Mouse (Mus musculus): ENCODE data around the gene Olfr325. TPM values are rescaled to one million over a fixed set of nuclear protein-coding genes. Genes with fewer than 3 reads are reported as not detected.

Olfr325 gene
- polyA plus RNA-seq, 1 experiment from 2014 or later, result not detected

Other genes starting within 250 kb of the Olfr325 start
- 50.1 and 50.4 TPM in 2 replicates for gene Zfp672, start 247.4 kb upstream of the Olfr325 start, polyA plus RNA-seq (2016; fragmentation: Nextera tagmentation; extraction: Ambion mirVana)
- 19.8 and 19.9 TPM in 2 replicates for gene Sh3bp5l, start 247.0 kb upstream of the Olfr325 start, polyA plus RNA-seq (2016; fragmentation: Nextera tagmentation; extraction: Ambion mirVana)
- gene Lypd8, start 198.7 kb upstream of the Olfr325 start, polyA plus RNA-seq (2016; fragmentation: Nextera tagmentation; extraction: Ambion mirVana), result 0.19 TPM in 1 of 2 replicates, not detected in the other
- gene 1810065E05Rik, start 156.6 kb upstream of the Olfr325 start, polyA plus RNA-seq (2016; fragmentation: Nextera tagmentation; extraction: Ambion mirVana), result not detected in 2 replicates
- gene Gm12253, start 145.2 kb upstream of the Olfr325 start, polyA plus RNA-seq (2016; fragmentation: Nextera tagmentation; extraction: Ambion mirVana), result not detected in 2 replicates
- not detected in 2 replicates for gene Lypd9, start 124.8 kb upstream of the Olfr325 start, polyA plus RNA-seq (2016; fragmentation: Nextera tagmentation; extraction: Ambion mirVana)
- not detected in 2 replicates for gene Olfr30, start 115.5 kb upstream of the Olfr325 start, polyA plus RNA-seq (2016; fragmentation: Nextera tagmentation; extraction: Ambion mirVana)
- gene Olfr332, start 85.2 kb upstream of the Olfr325 start, polyA plus RNA-seq (2016; fragmentation: Nextera tagmentation; extraction: Ambion mirVana), result not detected in 2 replicates
- not detected in 2 replicates for gene Olfr331, start 75.2 kb upstream of the Olfr325 start, polyA plus RNA-seq (2016; fragmentation: Nextera tagmentation; extraction: Ambion mirVana)
- not detected in 2 replicates for gene Olfr330, start 42.9 kb upstream of the Olfr325 start, polyA plus RNA-seq (2016; fragmentation: Nextera tagmentation; extraction: Ambion mirVana)
- gene Olfr329-ps, start 31.3 kb upstream of the Olfr325 start, polyA plus RNA-seq (2016; fragmentation: Nextera tagmentation; extraction: Ambion mirVana), result not detected in 2 replicates
- gene Olfr328, start 22.1 kb upstream of the Olfr325 start, polyA plus RNA-seq (2016; fragmentation: Nextera tagmentation; extraction: Ambion mirVana), result not detected in 2 replicates
- not detected in 2 replicates for gene Olfr224, start 7.2 kb upstream of the Olfr325 start, polyA plus RNA-seq (2016; fragmentation: Nextera tagmentation; extraction: Ambion mirVana)
- gene Olfr324, start 17.4 kb downstream of the Olfr325 start, polyA plus RNA-seq (2016; fragmentation: Nextera tagmentation; extraction: Ambion mirVana), result not detected in 2 replicates
- not detected in 2 replicates for gene 2210407C18Rik, start 38.3 kb downstream of the Olfr325 start, polyA plus RNA-seq (2016; fragmentation: Nextera tagmentation; extraction: Ambion mirVana)
- not detected in 2 replicates for gene Olfr323, start 52.8 kb downstream of the Olfr325 start, polyA plus RNA-seq (2016; fragmentation: Nextera tagmentation; extraction: Ambion mirVana)
- 9.2 and 10.1 TPM in 2 replicates for gene Trim58, start 62.7 kb downstream of the Olfr325 start, polyA plus RNA-seq (2016; fragmentation: Nextera tagmentation; extraction: Ambion mirVana)
- not detected in 2 replicates for gene Olfr322, start 81.1 kb downstream of the Olfr325 start, polyA plus RNA-seq (2016; fragmentation: Nextera tagmentation; extraction: Ambion mirVana)
- not detected in 2 replicates for gene Olfr320, start 103.4 kb downstream of the Olfr325 start, polyA plus RNA-seq (2016; fragmentation: Nextera tagmentation; extraction: Ambion mirVana)
- not detected in 2 replicates for gene Olfr319, start 121.4 kb downstream of the Olfr325 start, polyA plus RNA-seq (2016; fragmentation: Nextera tagmentation; extraction: Ambion mirVana)
- not detected in 2 replicates for gene Olfr318, start 146.3 kb downstream of the Olfr325 start, polyA plus RNA-seq (2016; fragmentation: Nextera tagmentation; extraction: Ambion mirVana)
- not detected in 2 replicates for gene Olfr317, start 161.5 kb downstream of the Olfr325 start, polyA plus RNA-seq (2016; fragmentation: Nextera tagmentation; extraction: Ambion mirVana)
- gene Olfr316, start 175.0 kb downstream of the Olfr325 start, polyA plus RNA-seq (2016; fragmentation: Nextera tagmentation; extraction: Ambion mirVana), result not detected in 2 replicates
- not detected in 2 replicates for gene Olfr315, start 195.5 kb downstream of the Olfr325 start, polyA plus RNA-seq (2016; fragmentation: Nextera tagmentation; extraction: Ambion mirVana)
- not detected in 2 replicates for gene Olfr314, start 205.2 kb downstream of the Olfr325 start, polyA plus RNA-seq (2016; fragmentation: Nextera tagmentation; extraction: Ambion mirVana)
- gene Fam183b, start 224.2 kb downstream of the Olfr325 start, polyA plus RNA-seq (2016; fragmentation: Nextera tagmentation; extraction: Ambion mirVana), result 0.31 TPM in 1 of 2 replicates, not detected in the other
- gene Olfr313, start 237.3 kb downstream of the Olfr325 start, polyA plus RNA-seq (2016; fragmentation: Nextera tagmentation; extraction: Ambion mirVana), result not detected in 2 replicates